Mouse (Mus musculus) small intestine, adult 2 months (tissue): Measurements from ENCODE around the gene Pradc1.

Experiments
- CTCF ChIP-seq: fragments of 200-500 bp; IDR thresholded peaks from 2 replicates; pipeline ENCODE4 v1.5.1; 2012; ENCODE audit warnings: low read depth, mild to moderate bottlenecking, control low read depth, inconsistent platforms, low read length, moderate library complexity, mixed read lengths; ENCODE audit not compliant: insufficient replicate concordance, insufficient read length; ENCODE audit errors: extremely low read depth
- POLR2A ChIP-seq: fragments of 200-500 bp; IDR thresholded peaks from 2 replicates; pipeline ENCODE4 v1.6.1; 2012; ENCODE audit warnings: low read depth, mild to moderate bottlenecking, control low read depth, inconsistent platforms, low read length, moderate library complexity

DNA sequence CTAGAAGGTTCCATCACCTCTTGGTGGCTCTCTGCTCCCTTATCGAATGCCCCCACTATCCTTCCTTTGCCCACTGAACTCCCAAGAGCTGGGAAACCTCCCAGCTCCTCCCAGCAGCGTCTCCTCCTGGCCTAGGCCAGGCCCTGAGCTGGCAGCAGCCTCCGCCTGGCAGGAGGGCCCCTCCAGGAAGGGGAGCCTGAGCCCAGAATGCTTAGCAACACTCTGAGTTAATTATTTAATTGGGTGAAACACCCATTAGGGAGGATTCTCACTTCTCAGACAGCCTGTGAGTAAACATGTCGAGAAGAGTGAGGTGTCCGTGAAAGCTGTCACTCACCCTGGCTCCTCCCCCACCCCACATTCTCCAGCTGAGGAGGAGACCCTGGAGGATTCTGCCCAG, 52.1 kb downstream of the Pradc1 start:
- no peak for TF ChIP-seq POLR2A
- TF ChIP-seq CTCF = no peak
